Mouse (Mus musculus) hindbrain, embryonic 12.5 days (tissue): ENCODE results near the gene Zfp59. TPM values are rescaled to one million over a fixed set of nuclear protein-coding genes. Genes with fewer than 3 reads are reported as not detected.

Experiments
- ATAC-seq: fragments of 200-750 bp; cut with Nextera tagmentation; 2 replicates; pipeline ENCODE4 v1.8.0; 2017; ENCODE audit warnings: moderate TSS enrichment; ENCODE audit not compliant: low FRiP score
- H3K27ac ChIP-seq: fragments of 300-500 bp; sonication (generic); 2 replicates; pipeline ENCODE4 v1.5.1; 2016; ENCODE audit warnings: mild to moderate bottlenecking
- H3K27me3 ChIP-seq: fragments of 300-500 bp; sonication (generic); 2 replicates; pipeline ENCODE4 v1.6.1; 2016; ENCODE audit warnings: mild to moderate bottlenecking
- H3K36me3 ChIP-seq: fragments of 300-500 bp; sonication (generic); 2 replicates; pipeline ENCODE4 v1.6.1; 2016; ENCODE audit warnings: mild to moderate bottlenecking
- H3K4me1 ChIP-seq: fragments of 300-500 bp; sonication (generic); 2 replicates; pipeline ENCODE4 v1.6.1; 2016
- H3K4me2 ChIP-seq: fragments of 300-500 bp; sonication (generic); replicated peaks from 2 replicates; pipeline ENCODE4 v1.6.1; 2016; ENCODE audit warnings: mild to moderate bottlenecking
- H3K4me3 ChIP-seq: fragments of 300-500 bp; sonication (generic); 2 replicates; pipeline ENCODE4 v1.5.1; 2016; ENCODE audit warnings: mild to moderate bottlenecking
- H3K9ac ChIP-seq: fragments of 300-500 bp; sonication (generic); 2 replicates; pipeline ENCODE4 v1.6.1; 2016; ENCODE audit warnings: mild to moderate bottlenecking, moderate library complexity
- H3K9me3 ChIP-seq: fragments of 300-500 bp; sonication (generic); replicated peaks from 2 replicates; pipeline ENCODE4 v1.6.1; 2016; ENCODE audit warnings: mild to moderate bottlenecking
- WGBS: fragments of 180-500 bp; shearing (Covaris S2); methylation state at CpG from one replicate; pipeline ENCODE4 v1.1.7; 2016; 5-methylcytosine and 5-hydroxymethylcytosine counted together
- polyA plus RNA-seq: library from polyadenylated mRNA; unstranded; fragments of >200 nt; fragmentation: Nextera tagmentation; extraction: Ambion mirVana; gene quantifications from 2 replicates; pipeline ENCODE4 v1.2.1, GENCODE M21; 2016

The Zfp59 gene
- polyA plus RNA-seq, 1 experiment from 2014 or later: 11.7 TPM

- Histone ChIP-seq H3K4me2 (no peak overlapping the region), H3K9ac (no peak overlapping the region), H3K4me1 (no peaks in the 10 kb centered on the region), H3K27me3 (no peaks in the 10 kb centered on the region), H3K27ac (no peak overlapping the region), H3K36me3 (peaks cover 18% of the 10 kb centered on the region), H3K4me3 (no peak overlapping the region), H3K9me3 (peaks cover 17% of the 10 kb centered on the region; the same call in 1 of the 2 replicates)
- WGBS: 73% methylated on average over 11 of the region's 11 CpGs
- ATAC-seq: no peak
Measured at GRCm38 (mm10) chr7:27905061-27905848, 66.8 kb downstream of the Zfp59 start.

Other genes with a start within 250 kb of the Zfp59 start
- gene Akt2, start 247.1 kb upstream of the Zfp59 start, polyA plus RNA-seq: 85.0 and 90.5 TPM in 2 replicates
- gene Ttc9b, start 184.7 kb upstream of the Zfp59 start, polyA plus RNA-seq: 19.7 and 20.4 TPM in 2 replicates
- gene Map3k10, start 164.0 kb upstream of the Zfp59 start, polyA plus RNA-seq: 18.8 and 19.8 TPM in 2 replicates
- 6.9 and 8.7 TPM in 2 replicates for gene Zfp607b, start 149.3 kb upstream of the Zfp59 start, polyA plus RNA-seq
- 101 and 107 TPM in 2 replicates for gene Zfp60, start 107.2 kb upstream of the Zfp59 start, polyA plus RNA-seq
- gene Zfp626, start 31.4 kb upstream of the Zfp59 start, polyA plus RNA-seq: 2.1 and 2.2 TPM in 2 replicates
- gene Zfp607a, start 18.9 kb downstream of the Zfp59 start, polyA plus RNA-seq: 2.2 and 3.1 TPM in 2 replicates
- gene Zfp974, start 90.9 kb downstream of the Zfp59 start, polyA plus RNA-seq: 15.5 and 17.0 TPM in 2 replicates
- gene Zfp780b, start 140.6 kb downstream of the Zfp59 start, polyA plus RNA-seq: 25.8 and 27.2 TPM in 2 replicates
- 6.1 and 7.5 TPM in 2 replicates for gene Zfp850, start 175.5 kb downstream of the Zfp59 start, polyA plus RNA-seq
- gene Psmc4, start 211.5 kb downstream of the Zfp59 start, polyA plus RNA-seq: 309 and 313 TPM in 2 replicates
- 0.31 TPM in 1 of 2 replicates, not detected in the other for gene Fcgbp, start 232.6 kb downstream of the Zfp59 start, polyA plus RNA-seq